Mouse (Mus musculus) WW6 (cell line): ENCODE measurements around the gene Fkbp1a.
A peak's percentile ranks its signal among the peaks of the same experiment; 100 is the strongest.

Experiments
- DNase-seq: peaks from one replicate; pipeline ENCODE4 v3.0.0-alpha.2; 2013; ENCODE audit warnings: low read depth, low spot score

Gene Fkbp1a

GRCm38 (mm10) chr2:151542323-151543062 is at the start of gene Fkbp1a:
Gene Fkbp1a (plus strand): TSS chr2:151542483.
- DNase-seq, result peak; percentile 82

DNA sequence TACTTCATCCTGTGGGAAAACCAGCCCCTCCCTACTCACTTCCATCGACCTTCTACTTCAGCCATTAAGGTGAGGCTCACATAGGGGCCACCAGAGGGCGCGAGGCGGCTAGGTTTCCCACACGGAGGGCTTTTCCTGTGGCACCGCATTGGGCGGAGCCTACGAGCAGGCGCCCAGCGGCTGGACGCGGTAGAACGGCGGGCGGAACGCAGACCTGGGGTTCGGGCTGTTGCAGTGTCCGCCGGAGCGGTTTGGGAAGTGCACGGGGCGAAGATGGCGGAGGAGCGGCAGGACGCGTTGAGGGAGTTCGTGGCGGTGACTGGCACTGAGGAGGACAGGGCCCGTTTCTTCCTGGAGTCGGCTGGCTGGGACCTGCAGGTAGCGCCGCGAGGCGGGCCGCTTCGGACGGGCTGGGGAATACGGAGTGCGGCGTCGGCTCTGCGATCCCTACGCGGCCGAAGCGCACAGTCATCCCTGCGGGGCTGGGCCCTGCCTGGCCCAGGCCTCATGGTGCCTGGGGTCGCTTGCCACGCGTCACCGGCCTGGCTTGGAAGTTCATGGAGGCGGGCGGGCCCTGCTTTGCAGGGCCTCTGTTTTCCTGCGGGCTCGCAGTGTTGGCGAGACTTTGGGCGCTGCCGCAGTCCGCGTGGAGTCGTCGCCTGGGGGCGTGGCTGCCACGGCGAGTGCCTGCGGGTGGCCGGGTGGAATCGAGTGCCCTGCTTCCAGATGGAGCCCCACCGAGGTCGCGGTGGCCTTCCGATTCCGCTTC is 48.1 kb upstream of the Fkbp1a start, which contains the start of gene Nsfl1c:
Gene Nsfl1c (plus strand): TSS at position 148 of the 769 bp plus-strand sequence.
- peak; percentile 87 for DNase-seq

GRCm38 (mm10) chr2:151498358-151498757 is 43.9 kb upstream of the Fkbp1a start:
- no peak for DNase-seq

- DNase-seq, result no peak
These were observed 41.8 kb upstream of the Fkbp1a start for GRCm38 (mm10) chr2:151500442-151501007.

DNA sequence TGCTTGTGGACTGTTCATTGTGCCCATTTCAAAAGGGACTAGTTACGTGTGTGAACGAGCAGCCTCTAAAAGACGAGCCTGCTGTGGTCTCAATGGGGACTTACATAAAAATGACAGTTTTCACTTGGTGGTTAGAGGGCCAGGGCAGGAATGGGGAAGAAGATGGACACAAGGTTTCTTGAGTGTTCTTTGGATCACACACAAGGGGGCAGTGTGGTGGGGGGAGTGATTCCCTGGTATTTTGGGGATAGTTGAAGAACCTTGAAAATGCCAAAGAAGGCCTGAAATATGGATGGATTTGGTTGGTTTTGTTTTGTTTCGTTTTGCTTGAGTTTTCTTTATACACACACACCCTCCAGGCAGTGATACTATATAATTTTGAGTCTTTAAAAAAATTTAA is 38.1 kb upstream of the Fkbp1a start:
- no peak for DNase-seq

DNA sequence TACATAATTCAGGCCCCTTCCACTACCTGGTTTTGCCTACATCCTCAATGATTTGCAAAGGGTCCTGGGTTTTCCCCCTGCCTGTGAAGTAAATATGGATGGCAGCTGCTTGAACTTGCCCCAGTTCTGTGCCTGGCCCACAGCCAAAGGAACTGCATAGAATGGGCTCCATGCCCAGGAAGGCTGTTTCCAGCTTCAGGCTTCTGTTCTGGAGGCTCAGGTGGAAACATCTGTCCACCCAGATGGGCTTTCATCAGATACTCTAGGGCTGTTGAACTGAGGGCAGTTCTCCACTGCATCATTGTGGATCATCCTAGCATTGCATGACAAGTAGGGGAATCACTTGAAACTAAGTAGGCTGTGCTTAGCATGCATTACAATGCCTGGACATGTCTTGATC is 30.1 kb upstream of the Fkbp1a start:
- no peak for DNase-seq

GRCm38 (mm10) chr2:151513525-151514285 is 28.6 kb upstream of the Fkbp1a start:
- DNase-seq, result no peak

DNA sequence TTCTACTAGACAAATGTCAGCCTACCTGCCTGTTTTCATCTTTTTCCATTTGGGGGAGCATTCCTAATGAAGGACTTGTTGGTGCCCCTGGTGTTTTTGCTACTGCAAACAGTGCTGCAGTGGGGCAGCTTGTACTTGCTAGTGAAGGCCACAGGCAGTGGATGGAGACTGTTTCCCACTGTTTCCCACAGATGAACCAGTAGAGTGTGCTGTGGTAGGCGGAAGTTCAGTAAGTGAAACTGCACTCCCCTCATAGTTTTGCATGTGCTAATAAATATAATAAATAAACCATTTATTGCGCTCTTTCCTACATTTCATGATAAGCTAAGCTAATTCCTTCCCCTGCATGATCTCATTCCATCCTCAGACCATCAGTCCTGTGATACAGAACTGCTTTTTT is 23.3 kb upstream of the Fkbp1a start:
- no peak for DNase-seq

- DNase-seq, result no peak
These were observed 17.8 kb upstream of the Fkbp1a start for GRCm38 (mm10) chr2:151524324-151525041.

DNA sequence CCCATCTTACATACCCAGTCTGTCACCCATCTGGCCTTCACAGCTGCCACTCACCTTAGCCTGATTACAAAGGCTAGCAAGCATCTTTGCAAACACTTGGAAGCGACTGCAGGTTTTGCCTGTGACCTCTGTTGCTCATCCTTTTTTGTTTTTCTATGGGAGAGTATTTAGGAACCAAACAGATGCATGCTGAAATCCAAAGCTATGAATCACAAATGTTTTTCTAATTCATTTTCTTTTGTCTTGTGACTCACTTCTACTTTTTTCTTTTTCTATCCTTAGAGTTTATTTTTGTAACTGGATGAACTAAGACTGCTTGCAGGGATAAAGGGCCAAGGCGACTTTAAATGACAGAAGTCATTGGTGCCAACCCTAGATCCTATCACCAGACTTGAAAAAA is 16.8 kb upstream of the Fkbp1a start:
- no peak for DNase-seq

DNA sequence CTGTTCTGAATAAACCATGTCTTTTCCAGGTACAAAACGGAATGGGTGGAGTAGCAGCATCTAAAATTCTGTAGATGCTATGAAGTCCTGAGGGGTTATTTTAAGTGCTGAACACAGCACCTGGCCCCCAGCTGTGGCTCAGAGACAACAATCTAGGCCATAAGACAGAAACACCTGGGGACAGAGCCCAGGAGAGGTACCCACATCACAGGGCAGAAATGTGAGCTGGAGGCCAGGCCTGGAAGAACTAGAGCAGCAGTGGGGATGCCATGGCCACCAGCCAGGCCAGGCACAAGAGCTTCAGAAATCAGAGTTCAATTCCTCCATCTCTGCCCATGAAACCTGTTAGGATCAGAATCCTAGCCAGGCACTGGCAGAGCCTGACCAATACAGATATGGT is 14.2 kb upstream of the Fkbp1a start:
- no peak for DNase-seq

DNA sequence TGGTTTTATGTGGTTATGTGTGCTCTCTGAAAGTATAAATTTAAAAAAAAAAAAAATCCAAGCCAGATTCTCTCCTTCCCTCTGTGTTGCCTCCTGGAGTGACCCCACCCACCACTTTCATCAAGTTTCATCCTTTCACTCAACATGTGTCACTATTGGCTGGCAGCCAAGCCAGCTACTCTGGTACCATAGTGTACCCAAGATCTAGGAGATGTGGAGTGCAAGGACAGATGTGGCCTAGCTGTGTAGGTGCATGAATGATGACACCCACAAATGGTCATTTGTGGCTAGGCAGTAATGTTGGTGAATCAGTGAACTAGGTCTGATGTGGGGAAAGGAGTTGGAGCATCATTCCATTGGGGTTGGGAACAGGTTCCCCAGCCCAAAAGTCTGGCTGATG is 13.1 kb upstream of the Fkbp1a start:
- DNase-seq, result no peak

- no peak for DNase-seq
These were observed 11.7 kb upstream of the Fkbp1a start for GRCm38 (mm10) chr2:151530378-151531230.

DNA sequence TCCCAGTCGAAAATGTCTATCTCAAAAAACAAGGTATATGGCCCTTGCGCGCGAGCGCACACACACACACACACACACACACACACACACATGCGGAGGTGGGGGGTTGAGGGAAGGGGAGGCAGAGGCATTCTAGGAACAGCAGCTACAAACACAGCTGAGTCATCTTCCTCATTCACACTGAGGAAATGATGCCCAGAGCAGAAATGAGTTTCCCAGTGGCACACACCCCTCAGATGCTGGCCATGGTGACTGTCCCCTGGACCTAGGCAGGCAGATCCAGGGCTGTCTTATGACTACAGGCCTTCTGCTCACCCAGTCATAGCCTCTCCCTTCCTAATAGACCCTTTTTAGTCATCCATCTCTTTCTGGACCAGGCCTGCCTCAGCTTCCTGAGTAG is 8.7 kb upstream of the Fkbp1a start:
- no peak for DNase-seq

DNA sequence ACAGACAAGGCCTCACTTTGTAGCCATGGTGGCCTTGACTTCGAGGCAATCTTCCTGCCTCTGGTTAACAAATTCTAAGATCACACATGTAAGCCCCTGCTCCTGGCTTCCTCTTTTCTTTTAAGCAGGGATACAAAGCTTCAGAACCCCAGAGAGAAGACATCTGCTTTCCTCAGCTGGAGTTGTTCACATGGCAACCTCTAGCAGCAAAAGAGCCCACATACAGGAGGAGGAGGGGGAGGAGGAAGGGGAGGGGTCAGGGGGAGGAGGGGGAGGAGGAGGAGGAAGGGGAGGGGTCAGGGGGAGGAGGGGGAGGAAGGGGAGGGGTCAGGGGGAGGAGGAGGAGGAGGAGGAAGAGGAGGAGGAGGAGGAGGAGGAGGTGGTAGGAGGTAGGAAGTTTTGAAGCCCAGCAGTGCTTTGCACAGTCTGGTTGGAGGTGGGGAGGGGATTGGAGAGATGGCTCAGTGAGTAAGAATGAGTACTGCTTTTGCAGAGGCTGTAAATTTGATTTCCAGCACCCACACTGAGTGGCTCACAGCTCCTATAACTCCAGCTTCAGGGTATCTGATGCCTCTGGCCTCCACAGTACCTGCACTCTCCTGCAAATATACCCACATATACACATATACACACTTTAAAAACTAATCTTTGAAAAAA is 6.2 kb upstream of the Fkbp1a start:
- no peak for DNase-seq

DNA sequence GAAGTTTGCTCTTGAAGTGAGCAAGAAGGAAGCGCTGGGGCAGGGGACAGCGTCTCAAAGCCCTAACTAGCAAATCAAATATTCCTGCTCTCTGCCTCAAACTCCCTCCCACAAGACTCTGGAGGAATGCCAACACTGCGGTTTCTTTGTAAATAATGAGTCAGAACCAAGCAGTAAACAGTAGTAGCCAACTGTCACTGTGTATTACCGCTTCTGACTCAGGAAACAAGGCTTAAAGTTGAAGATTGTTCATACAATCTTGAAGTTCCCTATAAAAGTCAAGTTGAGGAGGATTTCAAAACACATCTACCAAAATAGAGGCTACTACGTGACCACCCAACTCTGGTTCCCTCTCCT is 5.7 kb upstream of the Fkbp1a start:
- no peak for DNase-seq

DNA sequence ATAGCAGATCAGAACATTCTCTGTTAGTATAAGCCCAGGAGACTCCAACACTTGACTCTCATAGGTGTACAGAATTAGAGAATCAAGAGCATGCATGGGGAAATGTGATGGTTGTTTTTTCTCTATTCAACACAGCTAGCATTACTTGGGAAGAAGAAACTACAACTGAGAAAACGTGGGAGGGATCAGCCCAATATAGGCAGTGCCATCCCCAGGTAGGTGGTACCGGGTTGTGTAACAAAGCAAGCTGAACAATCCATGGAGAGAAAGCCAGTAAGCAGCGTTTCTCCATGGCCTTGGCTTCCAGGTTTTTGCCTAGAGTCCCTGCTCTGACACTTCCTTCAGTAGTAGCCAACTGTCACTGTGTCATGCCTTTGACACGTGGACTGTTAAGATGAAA is 3.6 kb upstream of the Fkbp1a start:
- DNase-seq, result no peak

GRCm38 (mm10) chr2:151543063-151543895 is 996 bp downstream of the Fkbp1a start:
- no peak for DNase-seq

DNA sequence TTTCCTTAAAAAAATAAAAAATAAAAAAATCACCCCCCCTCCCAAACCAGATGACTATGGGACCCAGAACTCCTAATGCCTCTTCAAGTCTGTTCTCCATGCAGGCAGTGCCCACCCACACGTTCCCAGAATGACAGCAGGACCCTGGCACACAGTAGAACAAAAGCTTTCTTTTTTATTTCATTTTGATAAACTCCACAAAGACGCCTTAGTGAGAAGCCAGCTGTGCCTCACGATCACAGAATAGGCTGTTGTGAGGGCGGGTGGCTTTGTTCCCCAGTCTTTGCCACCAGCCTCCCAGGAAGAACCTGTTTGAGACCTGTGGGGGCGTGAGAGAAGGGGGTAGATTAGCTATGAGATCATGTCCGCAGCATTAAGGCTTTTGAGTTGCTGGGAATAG is 2.4 kb downstream of the Fkbp1a start:
- no peak for DNase-seq
